Mouse (Mus musculus): ENCODE measurements around the gene Trip10.

DNA sequence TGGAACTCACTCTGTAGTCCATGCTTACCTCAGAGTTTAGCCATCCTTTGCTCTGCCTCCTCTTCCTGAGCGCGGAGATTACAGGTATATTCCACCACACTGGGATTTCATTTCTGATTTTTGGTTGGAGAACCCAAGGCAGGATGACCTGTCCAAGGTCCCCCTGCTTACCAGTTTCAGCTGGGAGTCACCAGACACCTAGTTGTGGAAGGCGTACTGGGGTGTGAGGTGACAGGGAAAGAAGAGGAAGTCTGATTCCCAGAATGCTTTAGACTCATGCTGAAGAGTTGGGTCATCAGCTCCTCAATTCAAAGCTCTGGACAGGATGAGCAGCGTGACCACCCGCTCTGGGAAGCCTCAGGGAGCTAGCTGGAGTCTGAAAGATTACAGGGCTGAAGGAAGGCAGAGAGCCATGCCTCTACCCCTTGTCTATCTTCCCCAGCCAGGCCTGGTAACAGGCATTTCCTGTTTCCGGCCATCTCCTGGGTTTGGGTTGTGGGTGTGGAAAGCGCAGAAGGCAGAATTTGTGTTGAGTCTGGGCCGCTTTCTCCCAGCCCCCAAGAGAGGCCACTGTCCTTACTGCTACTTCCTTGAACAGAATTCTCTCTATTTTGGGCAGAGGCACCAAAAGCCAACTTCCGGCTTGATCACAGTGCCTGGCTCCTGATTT lies 40.9 kb downstream of the Trip10 start:
- TF ChIP-seq CTCF (IDR thresholded peaks at IDR 0.05; ENCODE audit: insufficient read depth, low read depth, low read length) = no peak
- TF ChIP-seq POLR2A (IDR thresholded peaks at IDR 0.05; ENCODE audit: insufficient read depth, low read depth, low read length) = no peak
